Mouse (Mus musculus): ENCODE data around the gene Tubgcp6.
A peak's percentile ranks its signal among the peaks of the same experiment; 100 is the strongest.

The Tubgcp6 gene

GRCm38 (mm10) chr15:89063536-89063935, 59.4 kb downstream of the Tubgcp6 start:
- peak; percentile 83 for DNase-seq (ENCODE audit: low spot score)

DNA sequence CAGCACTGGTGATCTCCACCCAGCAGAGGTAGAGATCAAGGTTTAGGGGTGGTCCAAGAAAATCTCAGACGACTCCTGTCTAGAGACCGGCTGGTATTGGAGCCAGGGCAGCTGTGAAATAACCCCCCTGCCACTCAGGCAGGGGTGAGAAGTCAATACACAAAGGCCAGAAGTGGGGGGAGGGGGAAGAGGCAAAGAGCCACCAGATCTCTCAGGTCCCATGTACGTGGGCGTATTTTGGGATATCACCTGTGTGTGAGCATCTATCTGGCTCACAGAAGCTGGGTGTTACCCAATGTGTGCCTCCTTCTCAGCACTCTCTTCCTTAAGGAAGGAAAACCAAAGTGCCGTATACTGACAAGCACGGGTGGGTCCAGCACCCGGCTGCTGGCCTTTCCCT, 59.9 kb downstream of the Tubgcp6 start:
- DNase-seq (ENCODE audit: low spot score) = no peak

- no peak for DNase-seq (ENCODE audit: low spot score)
Measured at GRCm38 (mm10) chr15:89062518-89062910, 60.4 kb downstream of the Tubgcp6 start.

DNA sequence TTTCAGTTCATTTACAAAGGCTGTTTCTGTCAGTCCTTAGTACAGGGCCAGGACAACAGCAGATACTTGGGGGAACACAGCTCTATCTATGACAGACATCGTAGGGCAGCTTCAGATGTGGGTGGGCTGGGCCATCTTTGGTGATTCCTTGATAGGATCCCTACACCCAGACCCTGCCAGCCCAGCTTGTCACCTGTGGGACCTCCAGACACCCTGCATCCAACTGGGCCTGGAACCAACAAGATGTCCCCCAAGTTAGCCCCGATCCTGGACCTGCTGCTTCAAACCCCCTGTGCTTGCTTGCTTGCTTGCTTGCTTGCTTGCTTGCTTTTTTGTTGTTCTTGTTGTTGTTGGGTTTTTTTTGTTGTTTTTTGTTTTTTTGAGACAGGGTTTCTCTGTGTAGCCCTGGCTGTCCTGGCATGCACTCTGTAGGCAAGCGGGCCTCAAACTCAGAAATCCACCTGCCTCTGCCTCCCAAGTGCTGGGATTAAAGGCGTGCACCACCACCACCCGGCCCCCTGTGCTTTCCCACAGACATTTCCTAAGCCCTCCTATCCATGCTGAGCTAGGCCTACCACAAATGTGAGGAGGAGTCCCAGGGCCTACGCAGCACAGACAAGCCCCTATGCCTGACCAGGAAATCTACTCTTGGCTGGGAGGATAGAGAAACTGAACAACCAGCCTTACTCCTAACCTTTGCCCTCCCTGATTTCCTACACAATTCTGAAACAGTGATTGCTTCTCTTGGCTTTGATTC, 61.0 kb downstream of the Tubgcp6 start:
- no peak for DNase-seq (ENCODE audit: low spot score)

GRCm38 (mm10) chr15:89060811-89061460, 62.0 kb downstream of the Tubgcp6 start:
- no peak for DNase-seq (ENCODE audit: low spot score)

- DNase-seq (ENCODE audit: low spot score) = no peak
Measured at GRCm38 (mm10) chr15:89060032-89060681, 62.8 kb downstream of the Tubgcp6 start.

- DNase-seq (ENCODE audit: low spot score) = no peak
Measured at GRCm38 (mm10) chr15:89059161-89059931, 63.6 kb downstream of the Tubgcp6 start, which contains the start of gene Panx2. TSS of gene Panx2 (plus strand) at chr15:89059734.

DNA sequence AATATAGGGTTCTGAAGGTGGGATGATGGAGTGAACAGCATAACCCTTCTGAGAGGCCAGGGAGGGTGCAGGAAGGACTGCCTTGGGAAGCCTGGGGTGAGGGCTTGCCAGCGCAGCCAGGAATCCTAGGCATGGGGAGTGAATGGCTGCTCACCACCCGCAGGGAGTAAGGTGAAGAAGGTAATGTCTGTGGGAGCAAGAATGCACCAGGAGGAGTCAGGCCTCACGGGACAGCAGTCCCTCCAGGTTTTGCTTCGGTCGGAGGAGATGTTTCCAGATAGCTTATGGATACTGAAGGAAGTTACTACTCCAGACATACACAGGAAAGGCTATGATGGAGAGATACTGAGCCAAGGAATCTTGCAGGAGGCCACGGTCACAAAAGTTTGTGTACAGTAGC, 64.2 kb downstream of the Tubgcp6 start:
- no peak for DNase-seq (ENCODE audit: low spot score)

DNA sequence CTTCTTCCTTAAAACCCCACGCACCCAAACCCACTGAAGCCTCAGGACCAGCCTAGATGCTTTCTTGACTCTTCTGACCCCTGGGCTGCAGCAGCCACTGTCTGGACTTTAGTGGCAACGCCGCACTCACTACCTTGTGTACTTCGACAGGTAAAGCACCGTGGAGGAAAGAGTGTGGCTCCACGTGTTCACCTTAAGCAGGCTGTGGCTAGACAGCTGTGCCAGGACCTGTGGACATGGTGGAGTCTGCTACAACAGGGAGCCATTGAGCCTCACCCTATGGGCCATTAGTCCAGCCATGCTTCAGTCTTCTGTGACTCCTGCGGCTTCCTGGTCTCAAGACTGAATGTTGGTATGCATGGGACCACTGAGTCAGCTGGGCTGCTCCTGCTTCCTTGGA, 68.2 kb downstream of the Tubgcp6 start:
- no peak for DNase-seq (ENCODE audit: low spot score)

Data from layer of hippocampus, adult 9-10 months (tissue).